Mouse (Mus musculus): ENCODE measurements around the gene Mcm7. TPM values are rescaled to one million over a fixed set of nuclear protein-coding genes. Genes with fewer than 3 reads are reported as not detected.

Mcm7 gene
- polyA plus RNA-seq, 1 experiment, result 96.0 TPM

DNA sequence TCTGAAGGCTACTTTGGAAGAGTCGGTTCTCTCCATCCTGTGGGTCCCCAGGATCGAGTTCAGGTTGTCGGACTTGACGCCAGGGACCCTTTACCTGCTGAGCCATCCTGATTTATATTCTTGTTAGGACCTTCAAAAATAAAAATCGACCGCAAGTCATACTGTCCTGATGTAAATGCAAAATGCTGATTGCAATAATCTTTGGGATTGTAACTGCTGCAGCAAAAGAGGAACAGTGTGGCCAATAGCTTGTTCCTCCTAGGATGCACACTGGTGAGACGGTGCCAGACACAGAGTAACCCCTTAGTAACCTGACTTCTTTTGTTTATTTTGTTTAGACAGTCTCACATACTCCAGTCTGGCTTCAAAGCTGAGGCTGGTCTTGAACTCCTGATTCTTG lies 23.2 kb upstream of the Mcm7 start:
- TF ChIP-seq POLR2A (IDR thresholded peaks at IDR 0.05; ENCODE audit: control insufficient read depth, low read depth, low read length), result no peak
- no peak for TF ChIP-seq CTCF (IDR thresholded peaks at IDR 0.05; ENCODE audit: control insufficient read depth, insufficient read depth, insufficient replicate concordance, low read depth, low read length)

DNA sequence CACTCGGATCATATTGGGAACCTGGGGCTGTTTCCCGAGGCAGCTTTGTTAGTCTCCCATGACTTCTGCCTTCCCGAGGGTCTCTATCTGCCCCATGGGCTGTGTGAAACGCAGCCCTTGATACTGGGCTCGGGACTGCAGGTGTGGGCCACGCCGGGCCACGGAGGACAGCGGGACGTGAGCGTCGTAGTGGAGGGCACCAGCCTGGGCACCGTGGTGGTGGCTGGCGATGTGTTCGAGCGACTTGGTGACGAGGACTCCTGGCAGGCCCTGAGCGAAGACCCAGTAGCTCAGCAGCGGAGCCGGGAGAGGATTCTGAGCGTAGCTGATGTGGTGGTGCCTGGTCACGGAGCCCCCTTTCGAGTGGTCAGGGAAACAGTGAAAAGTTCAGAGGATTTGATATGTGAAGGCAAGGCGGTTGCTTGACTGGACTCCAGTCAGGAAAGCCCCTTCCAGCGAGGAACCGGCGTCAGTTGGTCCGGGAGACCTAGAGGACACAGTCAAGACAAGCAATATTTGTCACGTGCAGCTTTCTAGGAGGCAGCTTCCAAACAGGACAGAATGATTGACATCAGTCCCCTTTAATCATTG lies 22.6 kb upstream of the Mcm7 start:
- H3K4me3 ChIP-seq (ENCODE audit: control insufficient read depth, low read depth, low read length), result peak overlapping the region; percentile 83
- no peaks in the 10 kb centered on the region for H3K27me3 ChIP-seq (ENCODE audit: control insufficient read depth, insufficient read depth, low read length)
- H3K27ac ChIP-seq (ENCODE audit: control insufficient read depth, insufficient read depth, low read depth, low read length), result peak overlapping the region; percentile 97
- H3K36me3 ChIP-seq (ENCODE audit: control insufficient read depth, insufficient read depth, low read length), result no peaks in the 10 kb centered on the region
- peak; percentile 10; the same call in 1 of the 2 replicates for TF ChIP-seq POLR2A (IDR thresholded peaks at IDR 0.05; ENCODE audit: control insufficient read depth, low read depth, low read length)
- TF ChIP-seq CTCF (IDR thresholded peaks at IDR 0.05; ENCODE audit: control insufficient read depth, insufficient read depth, insufficient replicate concordance, low read depth, low read length), result no peak
- peaks cover 11% of the 10 kb centered on the region for H3K4me1 ChIP-seq (ENCODE audit: control insufficient read depth, insufficient read depth, low read length)

More for the DNA sequence above, 23.2 kb upstream of the Mcm7 start:
- H3K27ac ChIP-seq (ENCODE audit: control insufficient read depth, insufficient read depth, low read depth, low read length), result no peak overlapping the region
- H3K4me1 ChIP-seq (ENCODE audit: control insufficient read depth, insufficient read depth, low read length), result peaks cover 11% of the 10 kb centered on the region
- H3K27me3 ChIP-seq (ENCODE audit: control insufficient read depth, insufficient read depth, low read length), result no peaks in the 10 kb centered on the region
- no peaks in the 10 kb centered on the region for H3K36me3 ChIP-seq (ENCODE audit: control insufficient read depth, insufficient read depth, low read length)
- no peak overlapping the region for H3K4me3 ChIP-seq (ENCODE audit: control insufficient read depth, low read depth, low read length)

- peak within 1 kb of the TSS; percentile 97 for H3K27ac ChIP-seq (ENCODE audit: control insufficient read depth, insufficient read depth, low read depth, low read length)
- TF ChIP-seq POLR2A (IDR thresholded peaks at IDR 0.05; ENCODE audit: control insufficient read depth, low read depth, low read length) (peak; percentile 55), CTCF (IDR thresholded peaks at IDR 0.05; ENCODE audit: control insufficient read depth, insufficient read depth, insufficient replicate concordance, low read depth, low read length) (no peak)
- no peaks in the 10 kb centered on the region for H3K27me3 ChIP-seq (ENCODE audit: control insufficient read depth, insufficient read depth, low read length)
- H3K4me1 ChIP-seq (ENCODE audit: control insufficient read depth, insufficient read depth, low read length), result peaks cover 11% of the 10 kb centered on the region
- peak within 1 kb of the TSS; percentile 83 for H3K4me3 ChIP-seq (ENCODE audit: control insufficient read depth, low read depth, low read length)
- H3K36me3 ChIP-seq (ENCODE audit: control insufficient read depth, insufficient read depth, low read length), result no peaks in the 10 kb centered on the region
These were observed 21.8 kb upstream of the Mcm7 start, which contains the start of gene Mblac1 for GRCm38 (mm10) chr5:138193771-138194727. Mblac1 (plus strand) TSS chr5:138194314.

- H3K27ac ChIP-seq (ENCODE audit: control insufficient read depth, insufficient read depth, low read depth, low read length), result peak overlapping the region; percentile 88
- H3K36me3 ChIP-seq (ENCODE audit: control insufficient read depth, insufficient read depth, low read length), result no peaks in the 10 kb centered on the region
- peaks cover 6% of the 10 kb centered on the region for H3K4me1 ChIP-seq (ENCODE audit: control insufficient read depth, insufficient read depth, low read length)
- H3K27me3 ChIP-seq (ENCODE audit: control insufficient read depth, insufficient read depth, low read length), result no peaks in the 10 kb centered on the region
- H3K4me3 ChIP-seq (ENCODE audit: control insufficient read depth, low read depth, low read length), result peak overlapping the region; percentile 98
- TF ChIP-seq CTCF (IDR thresholded peaks at IDR 0.05; ENCODE audit: control insufficient read depth, insufficient read depth, insufficient replicate concordance, low read depth, low read length) (no peak), POLR2A (IDR thresholded peaks at IDR 0.05; ENCODE audit: control insufficient read depth, low read depth, low read length) (no peak)
These were observed 15.6 kb upstream of the Mcm7 start for GRCm38 (mm10) chr5:138187661-138188306.

DNA sequence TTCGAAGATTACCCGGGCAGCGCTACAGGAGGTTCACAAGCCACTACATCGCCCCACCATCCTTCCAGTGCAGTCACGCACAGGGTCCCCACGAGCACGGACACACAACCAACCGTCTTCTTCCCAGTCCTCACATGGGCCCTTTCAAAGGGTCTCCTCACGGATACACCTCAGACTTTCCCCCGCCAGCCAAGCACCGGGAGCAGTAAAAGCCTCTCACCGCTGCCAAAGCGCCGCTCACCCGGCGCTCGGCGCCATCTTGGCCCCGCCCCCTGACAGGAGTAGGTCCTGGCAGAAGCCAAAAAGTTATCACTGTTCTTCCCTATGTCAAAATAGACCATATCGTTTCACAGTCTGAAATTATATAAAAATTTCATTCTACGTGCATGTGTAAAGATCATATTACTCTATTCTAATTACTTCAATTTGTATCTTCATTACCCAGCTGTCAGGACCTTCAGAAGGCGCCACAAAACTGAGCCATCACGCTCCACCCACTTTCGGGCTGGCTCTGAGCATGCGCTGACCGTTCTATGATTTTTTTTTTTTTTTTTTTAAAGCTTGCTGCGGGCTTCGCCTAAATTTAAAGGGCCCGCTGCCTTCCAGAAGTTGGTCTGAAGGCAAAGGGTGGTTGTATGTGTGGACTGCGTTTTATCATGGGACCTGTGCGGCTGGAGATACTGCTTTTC lies 14.9 kb upstream of the Mcm7 start, which contains the start of the genes Taf6 and Cnpy4:
TSS of gene Taf6 (minus strand) at position 502 of the 689 bp plus-strand sequence.
TSS of gene Cnpy4 (plus strand) at position 536 of the 689 bp plus-strand sequence.
- no peaks in the 10 kb centered on the region for H3K36me3 ChIP-seq (ENCODE audit: control insufficient read depth, insufficient read depth, low read length)
- peak within 1 kb of the TSS; percentile 98 for H3K4me3 ChIP-seq (ENCODE audit: control insufficient read depth, low read depth, low read length)
- no peaks in the 10 kb centered on the region for H3K27me3 ChIP-seq (ENCODE audit: control insufficient read depth, insufficient read depth, low read length)
- H3K4me1 ChIP-seq (ENCODE audit: control insufficient read depth, insufficient read depth, low read length), result peaks cover 6% of the 10 kb centered on the region
- TF ChIP-seq POLR2A (IDR thresholded peaks at IDR 0.05; ENCODE audit: control insufficient read depth, low read depth, low read length) (peak; percentile 90), CTCF (IDR thresholded peaks at IDR 0.05; ENCODE audit: control insufficient read depth, insufficient read depth, insufficient replicate concordance, low read depth, low read length) (no peak)
- peak within 1 kb of the TSS; percentile 97 for H3K27ac ChIP-seq (ENCODE audit: control insufficient read depth, insufficient read depth, low read depth, low read length)

GRCm38 (mm10) chr5:138173217-138173616 lies 995 bp upstream of the Mcm7 start:
- H3K27ac ChIP-seq (ENCODE audit: control insufficient read depth, insufficient read depth, low read depth, low read length), result no peak overlapping the region
- H3K27me3 ChIP-seq (ENCODE audit: control insufficient read depth, insufficient read depth, low read length), result no peaks in the 10 kb centered on the region
- no peak for TF ChIP-seq CTCF (IDR thresholded peaks at IDR 0.05; ENCODE audit: control insufficient read depth, insufficient read depth, insufficient replicate concordance, low read depth, low read length)
- no peak for TF ChIP-seq POLR2A (IDR thresholded peaks at IDR 0.05; ENCODE audit: control insufficient read depth, low read depth, low read length)
- peak overlapping the region; percentile 99; the same call in 1 of the 2 replicates for H3K4me3 ChIP-seq (ENCODE audit: control insufficient read depth, low read depth, low read length)
- peaks cover 2% of the 10 kb centered on the region; the same call in 1 of the 2 replicates for H3K36me3 ChIP-seq (ENCODE audit: control insufficient read depth, insufficient read depth, low read length)
- no peaks in the 10 kb centered on the region; the same call in 1 of the 2 replicates for H3K4me1 ChIP-seq (ENCODE audit: control insufficient read depth, insufficient read depth, low read length)

Measured in testis, adult 2 months (tissue).